In genomic region chr7:13022773-13023535, GRCm38 (mm10) we compare ENCODE assay signal across 8 mouse cellular contexts. TPM values are rescaled to one million over a fixed set of nuclear protein-coding genes. Genes with fewer than 3 reads are reported as not detected.
DNase-seq lines count a peak whose midpoint lies in the region; ATAC-seq and TF ChIP-seq lines count a peak whose summit lies in the region.

No protein-coding gene starts in this region.

- ATAC-seq in CD4-positive, CD25-positive, alpha-beta regulatory T cell, adult 4 months = peak; percentile 25
- peak; percentile 70 for ATAC-seq in embryonic facial prominence, embryonic 14.5 days (ENCODE audit: low read depth)
- ATAC-seq in heart, embryonic 16.5 days (replicated peaks; ENCODE audit: extremely low read depth, insufficient read depth, low FRiP score) = peak; percentile 50

- no peaks in the 10 kb centered on the region for H3K27me3 ChIP-seq in embryonic facial prominence, embryonic 14.5 days (replicated peaks; ENCODE audit: control insufficient read depth, insufficient read depth, low read length)
- H3K27me3 ChIP-seq in heart, embryonic 16.5 days (ENCODE audit: control insufficient read depth, insufficient read depth, low read length) = no peaks in the 10 kb centered on the region
- H3K27me3 ChIP-seq in small intestine, adult 2 months (ENCODE audit: control insufficient read depth, insufficient read depth, low read length) = no peaks in the 10 kb centered on the region

- WGBS in embryonic facial prominence, embryonic 14.5 days = 3% methylated on average over 27 of the region's 31 CpGs
- 5% methylated on average over 31 of the region's 31 CpGs for WGBS in heart, embryonic 16.5 days
- WGBS in macrophage (ENCODE audit: missing documents) = 7% methylated on average over 31 of the region's 31 CpGs
- WGBS in small intestine, adult 2 months = 5% methylated on average over 30 of the region's 31 CpGs

- H3K79me2 ChIP-seq in macrophage (ENCODE audit: inconsistent target) = peaks cover 31% of the 10 kb centered on the region

- H3K9ac ChIP-seq in embryonic facial prominence, embryonic 14.5 days (ENCODE audit: low read depth, low read length) = peak overlapping the region; percentile 97
- peak overlapping the region; percentile 84 for H3K9ac ChIP-seq in heart, embryonic 16.5 days (ENCODE audit: low read length)

- H3K4me2 ChIP-seq in embryonic facial prominence, embryonic 14.5 days (ENCODE audit: low read depth, low read length) = peak overlapping the region; percentile 82
- H3K4me2 ChIP-seq in heart, embryonic 16.5 days (ENCODE audit: low read depth, low read length) = peak overlapping the region; percentile 85

- TF ChIP-seq POLR2A in small intestine, adult 2 months (IDR thresholded peaks at IDR 0.05; ENCODE audit: low read depth, low read length) = no peak; the same call in 1 of the 2 replicates

- H3K9me3 ChIP-seq in embryonic facial prominence, embryonic 14.5 days (ENCODE audit: control insufficient read depth, low read length) = no peaks in the 10 kb centered on the region
- no peaks in the 10 kb centered on the region for H3K9me3 ChIP-seq in heart, embryonic 16.5 days (replicated peaks; ENCODE audit: control insufficient read depth, low read length)

- H3K4me3 ChIP-seq in embryonic facial prominence, embryonic 14.5 days (ENCODE audit: low read depth, low read length) = peak overlapping the region; percentile 96
- H3K4me3 ChIP-seq in heart, embryonic 16.5 days (ENCODE audit: low read length) = peak overlapping the region; percentile 79
- H3K4me3 ChIP-seq in macrophage (ENCODE audit: inconsistent target) = peak overlapping the region; percentile 37
- peak overlapping the region; percentile 58 for H3K4me3 ChIP-seq in small intestine, adult 2 months (ENCODE audit: low read depth, low read length)

- DNase-seq in adrenal gland, postnatal 14 days = peak; percentile 80
- peak; percentile 93 for DNase-seq in embryonic facial prominence, embryonic 14.5 days (ENCODE audit: low spot score)
- peak; percentile 87 for DNase-seq in kidney, postnatal 10 days
- peak; percentile 86 for DNase-seq in yolk sac, embryonic 10.5 days (ENCODE audit: low spot score)

- H3K36me3 ChIP-seq in embryonic facial prominence, embryonic 14.5 days (ENCODE audit: control insufficient read depth, insufficient read depth, low read length) = peaks cover 27% of the 10 kb centered on the region
- H3K36me3 ChIP-seq in heart, embryonic 16.5 days (ENCODE audit: control insufficient read depth, insufficient read depth) = peaks cover 17% of the 10 kb centered on the region
- peaks cover 18% of the 10 kb centered on the region for H3K36me3 ChIP-seq in macrophage (ENCODE audit: inconsistent target)
- peaks cover 11% of the 10 kb centered on the region for H3K36me3 ChIP-seq in small intestine, adult 2 months (ENCODE audit: control insufficient read depth, insufficient read depth, low read length)

- no peak for TF ChIP-seq CTCF in small intestine, adult 2 months (IDR thresholded peaks at IDR 0.05; ENCODE audit: extremely low read depth, insufficient read length, insufficient replicate concordance, low read depth, low read length)

- peaks cover 12% of the 10 kb centered on the region; the same call in 1 of the 2 replicates for H3K4me1 ChIP-seq in embryonic facial prominence, embryonic 14.5 days (ENCODE audit: control insufficient read depth, insufficient read depth, low read length)
- peaks cover 18% of the 10 kb centered on the region for H3K4me1 ChIP-seq in heart, embryonic 16.5 days (ENCODE audit: control insufficient read depth, insufficient read depth, low read length)
- peaks cover 9% of the 10 kb centered on the region for H3K4me1 ChIP-seq in small intestine, adult 2 months (ENCODE audit: control insufficient read depth, insufficient read depth, insufficient read length, low read length)

- peak overlapping the region; percentile 100 for H3K27ac ChIP-seq in embryonic facial prominence, embryonic 14.5 days (replicated peaks; ENCODE audit: low read depth, low read length)
- peak overlapping the region; percentile 99 for H3K27ac ChIP-seq in heart, embryonic 16.5 days (ENCODE audit: low read length)
- peak overlapping the region; percentile 62 for H3K27ac ChIP-seq in macrophage
- H3K27ac ChIP-seq in small intestine, adult 2 months (ENCODE audit: insufficient read depth, low read depth, low read length) = peak overlapping the region; percentile 40; the same call in 1 of the 2 replicates

RNA-seq across cellular contexts. Expression of gene Chmp2a, which starts 11.7 kb away (rescaled TPM):
- polyA plus RNA-seq in CD4-positive, CD25-positive, alpha-beta regulatory T cell, adult 4 months (2017; shearing (Covaris generic)) = 100 to 1,000 TPM; 259 to 278 TPM
- total RNA-seq in adrenal gland, postnatal 14 days (2021) = 173 and 179 TPM in 2 replicates
- 162 and 169 TPM in 2 replicates for polyA plus RNA-seq in embryonic facial prominence, embryonic 14.5 days (2014; fragmentation: Nextera tagmentation; extraction: Ambion mirVana)
- 146 TPM in 2 replicates for polyA plus RNA-seq in heart, embryonic 16.5 days (2015; fragmentation: Nextera tagmentation; extraction: Ambion mirVana)
- total RNA-seq in macrophage (2018; cell fraction: chromatin; rRNA removed) = 10 to 100 TPM; 40.0 to 77.2 (median 51.7) TPM
- total RNA-seq in macrophage (2018; cell fraction: cytosol; rRNA removed) = 100 to 1,000 TPM; 178 to 275 (median 205) TPM
- total RNA-seq in macrophage (2018; cell fraction: nucleus; rRNA removed) = 100 to 1,000 TPM in 4 of 26 experiments, 10 to 100 TPM in 22; 62.8 to 112 (median 86.2) TPM
- polyA plus RNA-seq in macrophage (2018) = 186 to 358 TPM (median 214 TPM) in 3 replicates
- 58.3 and 102 TPM in 2 replicates for polyA plus RNA-seq in small intestine, adult 2 months (2012; rRNA removed)

RNA-seq across cellular contexts. Expression of gene Zbtb45, which starts 13.1 kb away (rescaled TPM):
- polyA plus RNA-seq in CD4-positive, CD25-positive, alpha-beta regulatory T cell, adult 4 months (2017; shearing (Covaris generic)) = 1 to 10 TPM; 5.6 to 7.4 TPM
- 12.8 and 13.2 TPM in 2 replicates for total RNA-seq in adrenal gland, postnatal 14 days (2021)
- 20.0 and 23.6 TPM in 2 replicates for polyA plus RNA-seq in embryonic facial prominence, embryonic 14.5 days (2014; fragmentation: Nextera tagmentation; extraction: Ambion mirVana)
- 17.4 and 20.4 TPM in 2 replicates for polyA plus RNA-seq in heart, embryonic 16.5 days (2015; fragmentation: Nextera tagmentation; extraction: Ambion mirVana)
- 10 to 100 TPM in 3 of 26 experiments, 1 to 10 TPM in 21, under 1 TPM in 2; 0.43 to 13.6 (median 4.0) TPM for total RNA-seq in macrophage (2018; cell fraction: chromatin; rRNA removed)
- total RNA-seq in macrophage (2018; cell fraction: cytosol; rRNA removed) = 10 to 100 TPM in 14 of 26 experiments, 1 to 10 TPM in 12; 2.3 to 14.9 (median 10.7) TPM
- 10 to 100 TPM in 7 of 26 experiments, 1 to 10 TPM in 19; 1.3 to 16.1 (median 5.9) TPM for total RNA-seq in macrophage (2018; cell fraction: nucleus; rRNA removed)
- polyA plus RNA-seq in macrophage (2018) = 7.4 to 11.7 TPM (median 11.4 TPM) in 3 replicates
- polyA plus RNA-seq in small intestine, adult 2 months (2012; rRNA removed) = 22.1 and 46.2 TPM in 2 replicates

RNA-seq across cellular contexts. Expression of gene Ube2m, which starts 15.1 kb away (rescaled TPM):
- 10 to 100 TPM in 1 of 2 experiments, 1 to 10 TPM in 1; 7.9 to 14.3 TPM for polyA plus RNA-seq in CD4-positive, CD25-positive, alpha-beta regulatory T cell, adult 4 months (2017; shearing (Covaris generic))
- total RNA-seq in adrenal gland, postnatal 14 days (2021) = 191 and 201 TPM in 2 replicates
- 140 and 147 TPM in 2 replicates for polyA plus RNA-seq in embryonic facial prominence, embryonic 14.5 days (2014; fragmentation: Nextera tagmentation; extraction: Ambion mirVana)
- polyA plus RNA-seq in heart, embryonic 16.5 days (2015; fragmentation: Nextera tagmentation; extraction: Ambion mirVana) = 49.0 and 94.2 TPM in 2 replicates
- 100 to 1,000 TPM in 11 of 26 experiments, 10 to 100 TPM in 15; 38.9 to 176 (median 83.5) TPM for total RNA-seq in macrophage (2018; cell fraction: chromatin; rRNA removed)
- 100 to 1,000 TPM; 106 to 188 (median 131) TPM for total RNA-seq in macrophage (2018; cell fraction: cytosol; rRNA removed)
- 100 to 1,000 TPM in 11 of 26 experiments, 10 to 100 TPM in 15; 40.5 to 157 (median 90.5) TPM for total RNA-seq in macrophage (2018; cell fraction: nucleus; rRNA removed)
- 132 to 209 TPM (median 195 TPM) in 3 replicates for polyA plus RNA-seq in macrophage (2018)
- polyA plus RNA-seq in small intestine, adult 2 months (2012; rRNA removed) = 56.0 and 93.7 TPM in 2 replicates

RNA-seq across cellular contexts. Expression of gene Trim28, which starts 24.0 kb away (rescaled TPM):
- 10 to 100 TPM; 37.1 to 75.2 TPM for polyA plus RNA-seq in CD4-positive, CD25-positive, alpha-beta regulatory T cell, adult 4 months (2017; shearing (Covaris generic))
- 247 and 252 TPM in 2 replicates for total RNA-seq in adrenal gland, postnatal 14 days (2021)
- 321 and 352 TPM in 2 replicates for polyA plus RNA-seq in embryonic facial prominence, embryonic 14.5 days (2014; fragmentation: Nextera tagmentation; extraction: Ambion mirVana)
- polyA plus RNA-seq in heart, embryonic 16.5 days (2015; fragmentation: Nextera tagmentation; extraction: Ambion mirVana) = 123 and 143 TPM in 2 replicates
- total RNA-seq in macrophage (2018; cell fraction: chromatin; rRNA removed) = 100 to 1,000 TPM in 14 of 26 experiments, 10 to 100 TPM in 12; 31.4 to 187 (median 105) TPM
- total RNA-seq in macrophage (2018; cell fraction: cytosol; rRNA removed) = 100 to 1,000 TPM in 5 of 26 experiments, 10 to 100 TPM in 21; 51.8 to 113 (median 87.9) TPM
- total RNA-seq in macrophage (2018; cell fraction: nucleus; rRNA removed) = 100 to 1,000 TPM in 7 of 26 experiments, 10 to 100 TPM in 19; 44.5 to 211 (median 78.7) TPM
- 64.2 to 120 TPM (median 85.7 TPM) in 3 replicates for polyA plus RNA-seq in macrophage (2018)
- 101 and 195 TPM in 2 replicates for polyA plus RNA-seq in small intestine, adult 2 months (2012; rRNA removed)

RNA-seq across cellular contexts. Expression of gene Slc27a5, which starts 25.0 kb away (rescaled TPM):
- polyA plus RNA-seq in CD4-positive, CD25-positive, alpha-beta regulatory T cell, adult 4 months (2017; shearing (Covaris generic)) = under 1 TPM in 1 of 2 experiments, not detected in 1; 0.54 TPM
- 2.6 and 51.1 TPM in 2 replicates for total RNA-seq in adrenal gland, postnatal 14 days (2021)
- not detected in 2 replicates for polyA plus RNA-seq in embryonic facial prominence, embryonic 14.5 days (2014; fragmentation: Nextera tagmentation; extraction: Ambion mirVana)
- not detected in 2 replicates for polyA plus RNA-seq in heart, embryonic 16.5 days (2015; fragmentation: Nextera tagmentation; extraction: Ambion mirVana)
- total RNA-seq in macrophage (2018; cell fraction: chromatin; rRNA removed) = not detected
- total RNA-seq in macrophage (2018; cell fraction: cytosol; rRNA removed) = not detected
- under 1 TPM in 1 of 26 experiments, not detected in 25; 0.82 TPM for total RNA-seq in macrophage (2018; cell fraction: nucleus; rRNA removed)
- not detected in 3 replicates for polyA plus RNA-seq in macrophage (2018)
- polyA plus RNA-seq in small intestine, adult 2 months (2012; rRNA removed) = 0.19 TPM in 1 of 2 replicates, not detected in the other

Comparison
In these comparisons a context has a peak if more than half of its experiments do, and no peak if none do; other contexts are left out.
1. Peak in every context shown above with its lines: DNase-seq, ATAC-seq, H3K4me3 ChIP-seq and H3K27ac ChIP-seq.
2. H3K27ac ChIP-seq: peak in every context shown above with its lines; median percentile 100 in embryonic facial prominence, embryonic 14.5 days; 99 in heart, embryonic 16.5 days; 62 in macrophage; 40 in small intestine, adult 2 months.
3. H3K4me3 ChIP-seq: peak in every context shown above with its lines; median percentile 96 in embryonic facial prominence, embryonic 14.5 days; 79 in heart, embryonic 16.5 days; 58 in small intestine, adult 2 months; 37 in macrophage.